Mouse (Mus musculus) layer of hippocampus, adult 9-11 months (tissue): Measurements from ENCODE around the gene Pitpnm2.

Experiments used
- DNase-seq: peaks from one replicate; pipeline ENCODE4 v3.0.0; 2022

The Pitpnm2 gene

DNA sequence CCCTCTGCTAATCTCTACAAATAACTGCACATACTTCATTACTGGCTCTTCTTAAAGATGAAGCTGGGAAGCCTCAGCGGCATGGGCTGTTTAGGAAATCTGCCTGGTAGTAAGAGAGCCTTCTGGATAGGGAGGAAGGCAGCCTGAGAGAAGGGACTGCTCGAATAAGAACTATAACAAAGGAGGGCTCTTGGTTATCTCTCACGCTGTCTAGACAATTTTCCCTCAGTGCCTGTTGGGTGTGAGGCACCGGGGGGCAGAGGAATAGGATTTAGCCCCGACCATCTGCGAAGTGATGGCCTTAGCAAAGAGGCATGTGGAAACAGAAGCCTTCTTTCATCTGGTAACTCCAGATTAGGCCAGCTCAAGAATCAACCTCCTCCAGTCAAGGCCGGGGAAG is 2.3 kb downstream of the Pitpnm2 start:
- no peak for DNase-seq

- DNase-seq: no peak
Measured at GRCm38 (mm10) chr5:124244885-124245284, 4.7 kb downstream of the Pitpnm2 start.

DNA sequence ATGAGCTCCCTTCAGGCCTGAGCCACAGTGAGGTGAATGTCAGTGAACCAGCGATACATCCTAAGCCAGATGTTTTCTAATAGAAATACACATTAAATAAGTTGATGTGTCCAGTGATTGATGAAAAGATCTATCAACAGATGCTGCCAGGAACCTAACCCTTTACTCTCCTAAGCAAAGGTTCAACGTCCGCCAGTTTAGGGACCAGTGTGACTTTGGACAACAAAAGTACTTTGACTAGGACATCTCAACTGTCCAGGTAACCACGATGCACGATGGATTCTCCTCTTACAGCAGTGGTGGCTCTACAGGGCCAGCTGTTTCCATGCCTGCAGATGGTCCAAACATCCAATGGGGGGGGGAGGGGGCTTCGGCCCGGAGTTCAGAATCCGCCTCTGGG is 5.1 kb downstream of the Pitpnm2 start:
- DNase-seq: no peak

- no peak for DNase-seq
Measured at GRCm38 (mm10) chr5:124243236-124243901, 6.2 kb downstream of the Pitpnm2 start.

DNA sequence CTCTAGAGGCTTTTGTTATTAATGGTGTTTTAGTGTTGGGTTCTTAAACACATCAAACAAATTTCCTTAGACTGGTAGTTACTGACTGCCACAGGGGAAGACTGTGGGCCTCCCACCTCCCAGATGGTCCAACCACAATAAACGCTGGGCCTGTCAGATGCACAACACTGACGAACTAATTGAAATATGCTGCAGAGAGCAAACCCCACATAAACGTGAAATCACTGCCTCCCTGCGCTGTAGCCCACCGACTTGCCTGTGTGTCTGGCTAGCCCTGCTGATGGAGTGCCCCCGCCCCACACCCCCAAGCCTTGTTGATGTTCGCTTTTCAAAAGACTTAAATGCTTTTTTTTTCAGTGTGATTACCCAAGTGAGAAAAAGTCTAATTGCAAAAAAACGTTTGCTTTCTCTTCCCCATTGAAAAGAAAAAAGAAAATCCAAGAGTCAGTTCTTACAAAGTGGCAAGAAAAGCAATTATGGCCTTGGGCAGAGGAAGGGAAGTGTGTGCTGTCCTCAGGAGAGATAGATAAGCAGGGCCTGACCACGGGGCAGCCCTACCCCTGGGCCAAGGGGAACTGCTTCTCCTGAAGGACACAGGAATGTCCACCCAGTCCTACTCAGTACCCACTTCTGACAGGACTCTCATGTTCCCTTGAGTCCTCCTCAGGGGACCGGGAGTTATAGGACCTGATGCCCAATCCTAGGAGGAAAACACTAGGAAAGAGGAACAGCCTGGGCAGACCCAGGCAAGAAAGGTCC is 7.7 kb downstream of the Pitpnm2 start:
- peak; percentile 73 for DNase-seq

- no peak for DNase-seq
Measured at GRCm38 (mm10) chr5:124240841-124241685, 8.5 kb downstream of the Pitpnm2 start.

DNA sequence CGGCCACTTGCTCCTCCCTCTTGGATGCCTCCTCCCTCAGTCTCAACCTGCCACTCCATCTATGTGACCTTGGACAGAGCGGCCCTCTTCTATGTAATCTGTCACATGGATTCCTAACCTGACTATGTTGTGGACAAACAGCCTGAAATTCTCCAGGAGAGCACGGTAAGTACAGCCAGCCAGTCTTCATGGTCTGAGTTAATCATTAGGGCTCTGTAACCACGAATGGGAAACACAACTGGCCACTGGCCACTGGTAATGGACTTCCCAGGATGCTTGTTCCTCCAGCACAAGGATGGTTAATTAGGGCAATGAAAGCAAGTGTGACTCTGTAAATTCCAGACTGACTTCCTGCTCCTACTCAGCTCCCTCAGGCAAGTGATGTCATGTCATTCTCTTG is 13.4 kb downstream of the Pitpnm2 start:
- no peak for DNase-seq

DNA sequence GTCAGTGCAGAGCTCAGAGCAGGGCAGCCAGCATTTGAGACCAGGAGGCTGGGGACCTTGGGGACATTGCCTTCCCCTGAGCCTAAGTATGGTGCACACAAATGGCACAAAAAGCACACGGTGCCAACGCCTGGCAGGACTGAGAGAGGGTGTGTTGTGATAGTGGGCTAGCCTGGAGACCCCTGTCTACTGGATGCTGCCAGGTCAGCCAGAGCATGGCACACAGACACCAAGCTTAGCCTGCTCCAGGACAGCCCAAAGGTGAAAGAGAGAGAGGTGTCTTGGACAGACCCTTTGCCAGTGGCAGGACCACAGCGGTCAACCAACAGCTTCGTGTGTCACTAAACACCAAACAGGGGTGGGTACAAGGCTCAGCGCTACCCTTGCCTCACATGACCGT is 14.8 kb downstream of the Pitpnm2 start:
- DNase-seq: no peak

DNA sequence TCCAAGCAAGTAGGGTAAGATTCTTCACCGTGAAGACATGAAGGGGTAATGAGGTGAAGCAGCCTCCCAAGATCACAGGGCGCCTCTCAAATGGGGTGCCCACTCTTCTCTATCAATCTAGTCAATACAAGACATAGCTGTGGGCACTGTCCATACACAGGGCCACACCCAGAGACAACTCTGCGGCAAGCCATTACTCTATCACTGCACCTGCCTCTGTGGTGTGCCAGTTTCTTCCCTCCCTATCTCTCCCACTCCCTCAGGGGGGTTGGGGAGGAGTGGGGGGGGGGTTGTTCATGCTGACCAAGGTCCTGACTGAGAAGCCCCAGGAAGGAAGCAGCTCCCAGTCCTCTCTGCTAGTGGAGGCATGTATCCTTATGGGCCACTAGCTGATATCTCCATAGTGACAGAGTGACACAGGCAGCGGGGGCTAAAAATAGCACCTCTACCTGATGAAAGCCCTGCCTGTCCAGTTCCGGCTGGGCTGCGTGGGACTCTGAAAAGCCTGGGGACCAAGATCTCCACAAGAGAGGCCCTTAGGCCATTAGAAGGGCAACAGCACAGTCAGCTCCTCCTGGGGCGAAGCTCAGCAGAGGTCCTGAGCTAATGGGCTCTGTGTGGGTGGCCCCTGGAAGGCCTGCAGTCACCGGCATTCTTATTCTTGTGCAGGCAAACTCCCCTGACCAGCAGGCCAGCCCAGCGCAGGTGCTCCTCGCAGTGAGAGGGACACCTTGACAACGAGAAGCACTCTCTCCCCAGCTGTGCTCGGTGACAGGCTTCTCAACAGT is 15.5 kb downstream of the Pitpnm2 start:
- DNase-seq: no peak

GRCm38 (mm10) chr5:124233144-124233465 is 16.5 kb downstream of the Pitpnm2 start:
- no peak for DNase-seq

DNA sequence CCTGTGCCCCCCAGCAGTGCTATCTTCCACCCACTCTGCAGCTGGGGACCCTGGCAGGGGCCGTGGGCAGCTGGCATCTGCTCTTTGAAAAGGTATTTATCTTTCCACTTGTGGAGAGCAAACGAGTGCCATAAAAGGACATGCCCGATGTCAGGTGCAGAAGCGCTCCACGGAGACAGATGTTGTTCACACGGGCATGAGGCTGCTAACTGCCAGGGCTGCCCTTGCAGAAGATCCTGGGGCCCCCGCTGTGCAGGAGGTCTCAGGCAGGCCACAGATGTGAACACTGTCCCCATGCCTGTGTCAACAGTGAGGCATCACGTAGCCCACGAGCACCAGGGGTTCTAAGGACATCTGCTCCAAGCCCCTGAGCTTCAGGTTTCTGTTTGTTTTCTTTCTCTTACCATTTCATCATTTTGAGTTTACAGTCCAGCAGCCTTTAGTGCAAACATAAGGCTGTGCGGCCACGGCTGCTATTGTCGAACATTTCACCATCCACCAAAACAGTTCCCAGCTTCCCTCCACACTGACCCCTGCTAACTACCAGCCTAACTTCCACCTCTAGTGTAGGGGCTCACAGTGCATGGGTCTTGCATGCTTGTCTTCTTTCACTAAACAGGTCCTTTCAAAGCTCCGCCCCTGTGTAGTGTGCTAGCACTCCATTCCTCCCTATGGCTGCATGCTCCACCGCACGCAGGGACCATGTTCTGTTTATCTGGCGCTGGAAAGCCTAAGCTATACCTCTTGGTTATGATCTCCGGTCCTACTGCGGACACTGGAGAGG is 17.0 kb downstream of the Pitpnm2 start:
- DNase-seq: no peak

DNA sequence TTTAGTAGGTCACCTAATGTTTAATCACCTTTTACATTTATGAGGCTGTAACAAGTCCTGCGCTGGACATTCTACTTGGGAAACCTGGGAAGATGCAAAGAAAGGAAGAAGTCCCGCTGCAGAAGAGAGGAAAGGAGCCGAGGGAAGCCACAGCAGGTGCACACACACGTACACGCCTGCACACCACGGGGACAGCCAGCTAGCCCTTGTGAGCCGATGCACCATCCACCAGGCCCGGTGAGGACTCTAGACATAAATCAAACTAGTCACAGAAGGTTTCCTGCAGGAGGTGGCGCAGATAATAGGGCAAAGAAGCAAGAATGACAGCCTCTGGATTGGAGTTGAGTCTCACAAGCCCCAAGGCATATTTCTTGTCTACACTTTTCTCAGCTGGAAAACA is 19.1 kb downstream of the Pitpnm2 start:
- DNase-seq: no peak

DNA sequence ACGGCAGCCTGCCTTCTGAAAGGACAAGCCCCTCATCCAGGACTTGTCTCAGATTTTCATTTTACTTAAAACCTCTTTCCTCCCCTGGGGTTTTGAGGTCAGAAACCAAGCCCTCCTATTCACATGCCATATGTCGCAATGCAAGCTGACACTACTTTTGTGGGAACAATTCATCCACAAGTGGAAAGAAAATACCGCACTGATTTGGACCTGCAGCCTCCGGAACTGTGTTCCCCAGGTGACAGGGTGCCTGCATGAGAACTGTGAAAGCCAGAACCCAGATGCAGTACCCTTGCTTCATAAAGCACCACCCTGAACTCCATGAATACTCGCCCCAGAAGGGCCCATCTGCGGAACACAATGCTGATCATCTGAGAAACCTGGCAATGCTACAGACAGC is 22.4 kb downstream of the Pitpnm2 start:
- DNase-seq: no peak

- no peak for DNase-seq
Measured at GRCm38 (mm10) chr5:124226494-124226893, 23.1 kb downstream of the Pitpnm2 start.

GRCm38 (mm10) chr5:124225891-124226290 is 23.7 kb downstream of the Pitpnm2 start:
- no peak for DNase-seq

GRCm38 (mm10) chr5:124224321-124225092 is 25.1 kb downstream of the Pitpnm2 start:
- DNase-seq: no peak

DNA sequence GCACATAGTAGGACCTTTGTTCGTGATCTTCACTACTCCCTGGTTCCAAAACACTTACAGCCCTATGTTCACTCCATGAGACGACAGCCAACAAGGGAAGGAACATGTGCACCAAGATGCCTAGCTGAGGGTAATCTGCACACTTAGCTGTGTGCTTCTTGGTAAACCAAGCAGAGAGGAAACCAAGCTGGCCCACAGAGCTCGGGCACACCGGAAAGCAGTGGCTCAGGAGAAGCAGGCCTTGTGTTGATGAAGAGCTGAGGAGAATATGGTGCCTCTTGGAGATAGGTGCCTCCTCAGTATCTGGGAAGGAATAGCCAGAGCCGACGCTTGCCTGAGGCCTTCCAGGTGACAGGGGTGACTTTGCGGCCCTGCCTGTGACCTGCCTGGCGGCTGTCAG is 26.0 kb downstream of the Pitpnm2 start:
- no peak for DNase-seq

DNA sequence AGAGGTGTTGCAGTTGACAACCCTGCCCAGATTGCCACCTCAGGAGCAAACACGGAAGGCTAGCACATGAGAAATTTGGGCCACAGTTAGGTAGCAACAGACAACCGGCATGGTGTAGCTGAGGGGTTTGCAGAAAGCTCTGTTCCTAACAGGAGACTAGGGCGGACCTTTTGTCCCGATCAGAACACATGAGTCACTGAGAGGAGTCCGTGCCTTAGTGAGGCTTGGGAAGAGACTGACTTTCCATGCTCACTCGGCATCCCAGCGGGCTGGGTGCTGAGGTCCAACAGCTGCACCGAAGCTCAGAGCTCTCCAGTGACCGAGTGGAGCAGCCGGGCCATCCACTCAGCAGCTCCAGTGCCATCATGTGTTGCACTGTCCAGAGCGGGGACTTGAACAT is 26.9 kb downstream of the Pitpnm2 start:
- no peak for DNase-seq

DNA sequence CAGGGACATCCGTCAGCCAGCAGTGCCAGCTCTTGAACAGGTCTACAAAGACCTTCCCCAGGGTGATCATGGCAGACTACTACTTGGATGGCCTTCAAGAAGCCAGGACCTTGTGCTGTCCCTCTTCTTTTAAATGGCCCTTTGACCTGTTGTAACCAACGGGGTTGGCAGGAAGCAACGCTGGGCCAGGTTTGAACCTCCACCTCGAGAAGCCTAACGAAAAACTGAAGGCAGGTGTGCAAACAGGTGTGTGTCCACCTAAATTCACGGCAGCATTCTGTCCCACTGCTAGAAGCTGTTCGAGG is 27.9 kb downstream of the Pitpnm2 start:
- DNase-seq: no peak

DNA sequence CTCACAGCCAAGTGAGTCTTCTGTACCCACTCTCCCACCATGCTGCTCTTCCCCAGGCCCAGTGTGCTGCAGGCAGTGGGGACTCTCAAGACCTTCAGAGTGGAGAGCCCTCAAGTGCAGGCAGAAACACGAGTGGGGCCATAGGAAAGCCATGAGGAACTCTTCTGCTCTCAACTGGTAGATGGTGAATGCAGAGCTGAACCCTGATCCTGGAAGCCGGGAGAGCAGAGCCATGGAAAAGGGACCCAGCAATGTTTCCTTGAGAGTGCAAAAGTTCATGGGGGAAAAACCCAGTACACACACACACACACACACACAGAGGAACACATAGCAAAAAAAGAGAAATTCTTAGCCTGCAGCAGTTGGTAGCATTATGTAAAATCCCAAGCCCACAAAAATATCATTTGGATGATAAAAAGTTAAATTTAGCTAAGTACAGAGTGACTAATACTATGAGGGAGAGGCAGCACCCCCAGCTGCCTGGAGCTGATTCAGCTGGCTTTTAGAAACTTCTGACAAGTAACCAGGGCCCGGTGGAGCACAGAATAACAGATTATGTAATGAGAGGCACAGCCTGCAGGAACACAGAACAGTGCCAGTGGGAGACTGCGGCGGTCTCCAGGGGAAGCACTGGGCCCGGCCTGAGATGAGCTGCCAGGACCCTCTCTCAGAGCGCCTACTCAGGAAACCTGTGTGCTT is 28.4 kb downstream of the Pitpnm2 start:
- DNase-seq: peak; percentile 96

DNA sequence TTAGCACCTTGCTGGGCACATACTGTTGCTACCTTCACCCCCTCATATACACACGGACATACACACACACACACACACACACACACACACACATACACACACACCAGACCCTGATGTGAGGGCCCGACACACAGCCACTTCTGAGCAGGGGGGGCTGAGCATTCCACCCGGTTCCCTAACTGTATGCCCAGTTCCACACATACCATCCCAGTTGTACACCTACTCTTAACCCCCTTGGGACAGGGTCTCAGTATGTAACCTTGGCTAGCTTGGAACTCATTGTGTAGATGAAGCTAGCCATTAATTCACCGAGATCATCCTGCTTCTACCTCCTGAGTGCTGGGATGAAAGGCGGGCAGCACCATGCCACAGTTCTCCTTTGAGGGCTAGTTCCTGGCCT is 29.0 kb downstream of the Pitpnm2 start:
- DNase-seq: no peak
